Mouse (Mus musculus): ENCODE measurements around the gene Gimap8.
A peak's percentile ranks its signal among the peaks of the same experiment; 100 is the strongest.

Gimap8 gene

DNA sequence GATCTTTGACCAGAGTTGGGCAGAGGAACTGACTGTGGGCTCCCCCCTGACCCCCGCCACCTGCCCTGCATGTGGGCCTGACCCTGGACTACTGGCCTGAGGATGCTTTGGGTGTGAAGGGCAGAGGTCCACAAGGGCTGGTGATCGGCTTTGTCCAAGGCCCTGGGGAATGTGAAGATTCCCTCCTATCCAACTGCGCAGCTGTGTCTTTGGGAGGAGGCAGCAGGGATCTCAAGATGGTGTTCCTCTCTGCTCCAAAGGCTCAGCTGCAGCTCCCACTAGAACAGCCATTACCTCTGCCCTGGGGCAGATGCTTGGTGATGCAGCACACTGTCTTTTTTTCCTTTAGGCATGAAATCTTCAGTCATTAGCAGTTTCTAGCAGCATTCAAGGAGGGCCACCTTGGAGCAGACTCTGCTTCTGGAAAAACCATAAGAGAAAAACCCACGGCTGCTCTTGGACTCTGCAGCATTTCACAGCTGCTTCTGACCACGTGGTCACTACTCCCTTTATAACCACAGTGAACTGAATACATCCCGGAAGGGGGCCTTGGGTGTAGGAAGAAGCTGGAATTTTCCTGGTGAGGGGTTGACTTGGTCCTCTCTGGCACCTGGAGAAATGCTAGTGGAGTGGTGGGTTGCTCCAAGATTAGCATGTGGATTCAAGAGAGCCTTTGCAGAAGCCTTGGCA lies 9.1 kb upstream of the Gimap8 start:
- no peak for DNase-seq (ENCODE audit: low spot score in 2 of 2)

DNA sequence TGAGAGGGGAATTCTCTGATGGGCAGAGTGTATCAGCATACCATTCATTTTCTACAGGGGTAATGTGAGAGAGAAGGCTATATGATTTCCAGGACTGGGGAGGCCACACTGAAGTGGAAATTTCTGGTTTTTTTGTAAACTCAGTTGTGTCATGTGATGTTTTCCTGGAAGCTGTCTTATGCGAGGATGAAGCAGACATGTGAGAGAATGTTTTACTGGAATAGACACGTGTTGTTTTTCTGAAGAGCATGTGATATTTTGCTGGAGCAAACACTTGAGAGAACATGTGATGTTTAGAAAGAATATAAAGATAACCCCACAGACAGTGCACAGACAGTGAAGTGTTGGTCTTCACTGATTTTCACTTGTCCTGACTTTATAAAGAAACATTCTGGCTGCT lies 8.5 kb upstream of the Gimap8 start:
- DNase-seq (ENCODE audit: low spot score in 2 of 2): no peak

DNA sequence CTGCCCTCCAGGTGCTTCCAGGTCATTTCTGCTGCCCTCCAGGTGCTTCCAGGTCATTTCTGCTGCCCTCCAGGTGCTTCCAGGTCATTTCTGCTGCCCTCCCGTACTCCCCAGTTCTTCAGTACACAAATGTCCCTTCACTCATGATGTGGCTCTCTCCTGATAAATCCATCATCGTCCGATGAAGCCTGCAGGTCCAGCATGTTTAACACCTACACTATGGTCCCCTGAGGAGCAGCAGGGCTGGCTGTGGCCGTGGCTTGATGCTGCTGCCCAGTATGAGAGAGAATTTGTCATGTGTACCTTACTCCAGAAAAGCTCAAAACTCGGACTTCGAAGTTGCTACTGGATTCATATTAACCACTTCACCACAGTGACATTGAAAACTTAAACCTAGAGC lies 5.6 kb upstream of the Gimap8 start:
- no peak for DNase-seq (ENCODE audit: low spot score in 2 of 2)

DNA sequence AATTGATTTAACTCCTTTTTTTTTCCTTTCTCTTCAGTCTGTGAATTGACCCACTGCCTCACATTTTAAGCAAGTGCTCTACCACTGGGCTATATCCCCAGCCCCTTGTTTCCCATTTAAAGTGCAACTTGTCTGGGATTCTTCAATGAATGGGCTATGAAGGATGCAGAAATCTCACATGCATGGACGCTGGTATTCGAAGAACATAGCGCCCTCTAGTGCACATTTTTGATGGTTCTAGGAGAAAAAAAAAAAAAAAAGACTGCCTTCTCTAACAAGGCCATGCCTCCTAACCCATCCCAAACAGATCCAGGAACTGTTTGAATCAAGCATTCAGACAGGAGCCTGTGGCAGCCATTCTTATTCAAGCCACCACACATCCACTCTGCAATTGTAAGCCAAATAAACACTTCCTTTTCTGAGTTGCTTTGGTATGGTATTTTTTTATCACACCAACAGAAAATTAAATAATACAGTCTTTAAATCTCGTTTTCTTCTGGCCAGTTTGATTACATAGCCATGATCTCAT lies 4.2 kb upstream of the Gimap8 start:
- DNase-seq (ENCODE audit: low spot score in 2 of 2): no peak

DNA sequence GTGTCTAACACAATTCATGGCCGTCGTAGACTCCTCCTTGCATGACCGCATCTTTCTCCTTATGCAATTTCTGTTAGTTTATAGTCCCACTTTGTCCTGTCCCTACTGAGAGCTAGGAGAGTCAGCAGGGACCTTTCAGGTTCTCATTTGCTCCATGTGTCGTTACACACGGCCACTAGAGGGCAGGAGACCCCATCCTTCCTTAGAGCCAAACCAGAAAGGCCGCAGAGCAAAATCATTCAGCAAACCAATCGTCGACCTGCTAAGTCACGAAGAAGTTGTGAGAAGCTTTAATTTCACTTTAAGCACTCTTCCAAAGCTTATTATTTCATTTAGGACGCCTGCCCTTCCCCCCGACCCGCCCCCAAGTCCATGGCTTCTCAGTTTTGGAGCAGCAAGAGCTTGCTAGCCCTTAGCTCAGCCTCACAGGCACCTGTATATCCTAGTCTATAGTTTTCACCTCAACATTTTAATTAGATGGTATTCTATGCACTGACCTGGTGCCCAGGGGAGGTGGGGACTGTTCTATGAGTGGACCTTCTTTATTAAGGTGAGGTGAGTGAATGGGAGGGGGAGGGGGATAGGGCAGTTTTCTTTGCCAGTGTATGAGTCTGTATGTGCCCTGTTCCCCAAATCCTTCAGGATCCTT lies 1.2 kb upstream of the Gimap8 start:
- DNase-seq (ENCODE audit: low spot score in 2 of 2): peak in 1 of 2 experiments; percentile 65

DNA sequence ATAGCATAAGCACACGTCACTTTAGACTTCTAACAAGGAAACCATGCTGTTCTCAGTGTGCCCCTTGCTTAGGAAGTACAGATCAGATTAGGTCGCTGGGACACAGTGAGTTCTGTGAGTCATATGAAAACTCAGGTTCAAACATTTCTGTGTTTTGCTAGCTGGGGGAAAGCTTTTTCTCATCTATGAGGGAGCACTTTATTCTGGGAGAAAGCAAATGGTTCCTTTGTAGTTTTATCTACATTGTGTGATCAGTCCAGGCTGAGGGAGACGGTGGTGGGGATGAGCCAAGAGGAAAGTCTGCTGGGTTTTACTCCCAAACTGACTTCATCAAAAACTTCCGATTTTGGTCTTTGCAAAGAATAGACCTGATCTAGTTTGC lies 734 bp upstream of the Gimap8 start:
- no peak for DNase-seq (ENCODE audit: low spot score in 2 of 2)

DNA sequence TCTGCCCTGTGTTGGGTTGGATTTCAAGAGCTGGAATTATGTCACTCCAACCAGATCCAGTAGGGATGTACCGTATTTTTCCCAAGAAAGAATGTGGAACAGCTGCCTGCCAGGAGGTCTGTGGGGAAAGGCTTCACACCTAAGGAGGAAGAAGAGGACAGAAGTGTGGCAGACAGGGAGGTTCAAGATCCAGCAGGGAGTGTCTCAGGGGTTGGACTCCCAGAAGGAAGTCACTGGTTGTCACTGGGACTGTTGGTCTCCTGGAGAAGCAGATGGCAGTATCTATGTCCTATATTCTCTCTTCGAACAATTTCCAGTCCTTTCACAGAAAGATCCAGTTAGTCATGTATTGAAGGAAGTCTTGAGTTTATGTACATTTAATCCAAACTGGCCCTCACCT lies 577 bp downstream of the Gimap8 start:
- DNase-seq (ENCODE audit: low spot score in 2 of 2): no peak

DNA sequence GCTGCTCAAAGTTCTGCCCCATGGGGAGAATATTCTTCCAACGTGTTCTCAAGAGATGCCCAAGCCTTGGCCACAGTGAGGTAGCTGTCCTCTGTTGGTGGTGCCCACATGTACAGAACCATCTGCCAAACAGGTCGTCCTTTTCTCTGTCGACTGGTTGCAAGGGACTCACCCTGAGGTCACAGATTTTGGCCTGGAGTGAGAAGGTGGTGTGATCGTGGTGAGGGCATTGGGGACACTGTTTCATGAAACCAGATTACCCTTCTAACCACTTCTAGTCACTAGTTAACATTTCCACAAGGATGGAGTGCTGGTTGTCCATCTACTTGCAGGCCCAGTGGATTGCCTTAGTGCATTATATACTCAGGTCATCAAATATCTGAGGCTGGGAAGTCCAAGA lies 1.7 kb downstream of the Gimap8 start:
- no peak for DNase-seq (ENCODE audit: low spot score in 2 of 2)

DNA sequence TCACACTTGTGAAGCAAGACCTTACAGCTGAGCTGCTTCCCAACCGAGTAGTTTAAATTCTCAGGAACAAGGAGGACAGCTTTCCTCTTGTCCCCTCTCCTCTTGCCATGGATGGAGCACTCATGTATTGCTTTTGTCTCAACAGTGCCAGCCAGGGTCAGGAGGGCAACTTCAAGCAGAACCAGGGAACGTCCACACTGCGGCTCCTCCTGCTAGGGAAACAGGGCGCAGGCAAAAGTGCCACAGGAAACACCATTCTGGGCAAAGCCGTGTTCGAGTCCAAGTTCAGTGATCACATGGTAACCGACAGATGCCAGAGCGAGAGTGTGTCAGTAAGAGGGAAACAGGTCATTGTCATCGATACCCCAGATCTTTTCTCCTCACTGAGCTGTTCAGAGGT lies 3.0 kb downstream of the Gimap8 start:
- no peak for DNase-seq (ENCODE audit: low spot score in 2 of 2)

DNA sequence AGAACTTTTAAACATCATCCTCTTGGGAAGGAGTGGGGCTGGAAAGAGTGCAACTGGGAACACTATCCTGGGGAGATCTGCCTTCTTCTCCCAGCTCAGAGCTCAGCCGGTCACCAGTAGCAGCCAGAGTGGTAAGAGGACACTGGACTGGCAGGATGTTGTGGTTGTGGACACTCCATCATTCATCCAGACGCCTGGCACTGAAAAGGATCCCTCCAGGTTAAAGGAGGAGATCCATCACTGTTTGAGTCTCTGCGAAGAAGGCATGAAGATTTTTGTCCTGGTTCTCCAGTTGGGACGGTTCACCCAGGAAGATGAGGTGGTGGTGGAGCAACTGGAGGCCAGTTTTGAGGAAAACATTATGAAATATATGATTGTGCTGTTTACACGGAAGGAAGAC lies 11.7 kb downstream of the Gimap8 start:
- no peak for DNase-seq (ENCODE audit: low spot score in 2 of 2)

DNA sequence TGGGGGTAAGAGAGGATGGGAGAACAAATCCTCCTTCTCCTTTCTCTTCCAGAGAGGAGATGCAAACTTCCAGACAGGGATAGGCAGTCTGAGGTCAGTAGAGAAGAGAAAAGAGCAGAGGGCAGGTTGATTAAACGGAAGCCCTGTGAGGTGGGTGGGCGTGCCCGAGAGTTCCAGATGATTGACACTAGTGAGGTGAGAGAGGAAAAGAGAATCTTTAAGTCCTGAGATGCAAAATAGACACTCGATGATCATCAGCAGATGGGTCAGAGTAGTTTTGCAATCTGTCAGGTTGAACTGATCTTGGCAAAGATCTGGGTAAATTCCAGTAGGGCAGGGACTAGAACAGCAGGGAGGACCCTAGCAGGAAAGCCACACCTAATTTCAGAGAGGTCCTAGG lies 17.7 kb downstream of the Gimap8 start:
- DNase-seq (ENCODE audit: low spot score in 2 of 2): no peak

DNA sequence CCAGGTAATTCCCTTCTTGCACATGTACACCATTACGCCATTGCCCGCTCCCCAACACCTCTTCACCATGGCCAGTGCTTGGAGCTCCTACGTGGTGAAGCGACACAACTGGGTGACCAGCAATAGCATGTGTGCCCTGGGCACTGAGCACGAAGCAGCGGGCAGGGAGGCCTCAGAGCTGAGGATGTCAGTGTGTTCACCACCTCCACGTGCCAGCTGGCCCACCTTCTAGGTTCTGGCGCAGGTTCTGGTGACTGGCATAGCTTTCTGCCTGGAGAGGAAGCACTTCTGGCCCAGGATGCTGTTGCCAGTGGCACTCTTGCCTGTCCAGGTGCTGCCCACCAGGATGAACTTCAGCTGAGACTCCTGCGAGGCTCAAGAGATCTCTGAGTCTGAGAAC lies 18.4 kb downstream of the Gimap8 start:
- no peak for DNase-seq (ENCODE audit: low spot score in 2 of 2)

DNA sequence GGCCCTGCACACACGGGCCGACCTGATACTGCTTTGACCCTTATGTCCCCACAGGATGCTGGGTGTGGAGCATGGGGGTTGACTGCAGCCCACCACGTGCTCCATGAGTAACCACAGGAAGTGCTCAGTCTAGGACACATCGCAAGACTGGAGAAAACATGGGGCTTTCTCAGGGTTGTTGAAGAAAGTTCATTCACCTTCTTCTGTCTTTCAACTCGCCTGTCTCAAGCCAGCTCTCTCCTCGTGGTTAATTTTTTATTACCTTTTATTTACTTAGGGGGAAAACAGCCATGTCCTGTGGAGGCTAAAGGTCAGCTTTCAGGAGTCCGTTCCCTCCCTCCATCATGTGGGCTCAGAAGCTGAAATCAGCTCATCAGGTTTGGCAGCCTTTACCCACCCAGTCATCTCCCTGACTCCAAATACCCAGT lies 19.1 kb downstream of the Gimap8 start:
- DNase-seq (ENCODE audit: low spot score in 2 of 2): no peak

DNA sequence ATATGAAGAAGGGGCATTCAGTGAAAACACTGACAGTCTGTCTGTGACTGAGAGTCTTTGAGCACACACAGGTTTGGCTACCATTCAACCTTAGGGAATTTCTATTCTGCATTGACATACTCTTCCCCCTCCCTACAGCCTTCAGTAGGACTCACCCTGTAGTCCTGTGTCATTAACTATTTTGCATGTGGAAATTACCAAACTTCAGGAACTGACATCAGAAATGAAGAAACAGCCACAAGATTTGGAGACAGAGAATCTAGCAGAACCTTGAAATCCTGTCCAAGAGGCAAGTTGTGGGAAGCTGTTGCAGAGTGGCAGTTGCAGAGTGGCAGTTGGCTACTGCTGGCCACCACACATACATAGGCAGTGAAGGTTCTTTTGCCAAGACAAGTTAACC lies 21.0 kb downstream of the Gimap8 start:
- DNase-seq (ENCODE audit: low spot score in 2 of 2): no peak

DNA sequence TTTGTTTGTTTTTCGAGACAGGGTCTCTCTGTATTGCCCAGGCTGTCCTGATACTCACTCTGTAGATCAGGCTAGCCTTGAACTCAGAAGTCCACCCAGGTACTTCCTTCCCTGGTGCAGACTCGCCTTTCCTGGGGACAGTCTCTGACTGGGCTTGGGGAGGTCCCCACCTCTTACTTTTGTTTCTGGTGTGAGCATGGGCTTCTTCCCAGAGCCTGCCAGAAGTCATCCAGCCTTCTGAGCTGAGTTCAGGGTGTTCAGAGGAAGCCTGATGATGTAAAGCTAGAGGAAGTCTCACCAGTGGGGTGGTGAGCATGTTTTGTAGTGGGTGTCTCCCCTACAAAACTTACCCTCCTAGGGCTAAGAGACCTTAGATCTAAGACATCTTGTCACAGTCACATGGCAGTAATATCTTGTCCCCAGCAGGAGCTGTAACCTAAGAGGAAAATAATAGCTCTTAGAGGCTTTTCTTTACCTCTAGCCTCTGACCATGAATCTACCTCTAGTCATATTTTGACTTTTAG lies 22.5 kb downstream of the Gimap8 start:
- no peak for DNase-seq (ENCODE audit: low spot score in 2 of 2)

DNA sequence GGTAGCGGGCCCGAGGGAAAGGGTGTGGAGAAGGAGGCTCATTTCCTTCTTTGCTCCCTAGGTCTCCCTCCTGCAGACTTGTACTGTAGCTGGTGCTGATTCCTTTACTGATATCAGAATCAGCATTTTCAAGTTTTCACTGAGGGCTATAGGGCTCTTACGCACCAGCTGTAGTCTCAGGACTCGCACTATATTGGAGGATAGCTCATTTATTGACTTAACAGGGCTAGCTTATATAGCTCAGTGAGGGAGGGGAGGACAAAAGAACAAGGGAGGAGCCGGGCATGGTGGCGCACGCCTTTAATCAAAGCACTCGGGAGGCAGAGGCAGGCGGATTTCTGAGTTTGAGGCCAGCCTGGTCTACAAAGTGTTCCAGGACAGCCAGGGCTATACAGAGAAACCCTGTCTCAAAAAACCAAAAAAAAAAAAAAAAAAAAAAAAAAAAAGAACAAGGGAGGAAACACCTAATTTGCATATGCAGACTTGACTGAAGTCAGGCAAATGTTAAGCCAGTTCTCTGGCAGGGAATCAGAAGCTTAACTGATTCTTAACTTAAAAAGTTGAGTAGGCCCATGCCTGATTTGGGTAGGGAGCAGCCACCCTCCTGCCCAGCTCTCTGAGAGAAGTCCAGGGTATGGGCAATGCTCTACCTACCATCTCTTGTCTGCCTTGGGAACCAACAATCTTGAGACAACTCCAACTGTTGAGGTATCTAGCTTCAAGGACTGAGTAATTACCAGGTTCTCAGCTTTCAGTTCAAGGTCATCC lies 27.4 kb downstream of the Gimap8 start:
- no peak for DNase-seq (ENCODE audit: low spot score in 2 of 2)

DNA sequence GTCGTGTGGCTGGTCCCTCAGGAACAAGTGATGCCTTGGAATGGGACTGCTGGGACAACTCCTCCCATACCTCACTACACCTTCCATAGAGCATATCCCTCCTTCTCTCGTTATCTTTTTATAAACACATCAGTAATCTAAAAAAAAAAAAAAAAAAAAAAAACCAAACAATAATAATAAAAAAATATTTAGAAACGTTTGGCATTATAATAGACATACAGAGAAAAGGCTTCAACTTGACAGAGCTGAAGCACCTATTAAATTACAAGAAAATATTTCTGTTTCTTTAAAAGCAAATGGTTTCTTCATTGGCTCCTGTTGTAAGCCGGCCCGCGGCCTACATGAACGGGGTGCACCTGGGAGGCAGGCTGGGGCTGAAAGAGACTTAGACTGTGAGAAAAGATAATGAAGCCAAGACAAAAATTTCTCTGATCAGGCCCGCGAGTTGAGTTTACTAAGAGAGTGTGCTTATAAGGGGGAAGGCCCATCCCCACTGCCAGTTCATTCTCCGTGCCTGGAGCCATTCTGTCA lies 28.4 kb downstream of the Gimap8 start:
- DNase-seq (ENCODE audit: low spot score in 2 of 2): no peak

DNA sequence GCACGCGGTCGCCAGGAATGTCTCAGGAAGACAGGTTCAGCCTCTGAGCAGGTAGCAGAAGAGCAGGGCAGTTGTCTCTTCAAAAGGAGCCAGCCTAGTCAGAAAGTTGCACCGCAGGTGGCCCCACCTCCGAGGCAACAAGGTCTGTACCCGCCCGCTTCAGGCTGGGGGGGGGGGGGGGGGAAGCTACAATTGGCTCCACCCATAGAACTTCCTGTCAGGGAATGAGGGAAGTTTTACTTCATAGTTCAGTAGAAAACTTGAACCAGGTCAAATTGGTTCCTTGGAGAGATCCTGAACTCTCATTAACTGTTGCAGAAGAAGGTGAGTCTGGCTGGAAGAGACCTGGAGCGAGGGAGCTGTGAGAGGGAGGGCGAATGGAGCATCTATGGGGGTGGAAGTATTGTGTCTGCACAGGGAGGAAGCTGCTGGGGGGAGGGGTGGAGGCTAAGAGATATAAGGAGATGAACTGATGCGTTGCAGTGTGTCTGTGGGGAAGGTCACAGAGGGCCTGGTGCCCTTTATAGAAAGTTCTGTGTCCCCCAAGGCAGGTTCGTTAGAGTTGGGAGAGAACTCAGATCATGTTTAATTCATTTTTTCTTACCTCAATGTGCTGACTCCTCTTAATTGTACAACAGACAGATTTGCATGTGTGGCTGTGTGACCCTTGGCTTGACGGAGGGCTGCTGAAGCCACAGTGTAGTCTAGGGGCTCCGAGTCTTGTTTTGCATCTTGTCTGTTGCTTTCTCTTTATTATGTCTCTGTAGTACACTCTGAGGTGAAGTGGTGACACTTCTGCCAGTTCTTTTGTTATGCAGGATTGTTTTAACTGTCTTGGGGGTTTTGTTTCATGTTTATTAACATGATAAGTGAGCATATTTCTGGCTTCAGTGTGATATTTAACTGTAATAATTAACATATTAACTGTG lies 29.2 kb downstream of the Gimap8 start, which contains the start of gene Gimap9:
TSS of gene Gimap9 (plus strand) at position 199 of the 929 bp plus-strand sequence.
- DNase-seq (ENCODE audit: low spot score in 2 of 2): no peak

DNA sequence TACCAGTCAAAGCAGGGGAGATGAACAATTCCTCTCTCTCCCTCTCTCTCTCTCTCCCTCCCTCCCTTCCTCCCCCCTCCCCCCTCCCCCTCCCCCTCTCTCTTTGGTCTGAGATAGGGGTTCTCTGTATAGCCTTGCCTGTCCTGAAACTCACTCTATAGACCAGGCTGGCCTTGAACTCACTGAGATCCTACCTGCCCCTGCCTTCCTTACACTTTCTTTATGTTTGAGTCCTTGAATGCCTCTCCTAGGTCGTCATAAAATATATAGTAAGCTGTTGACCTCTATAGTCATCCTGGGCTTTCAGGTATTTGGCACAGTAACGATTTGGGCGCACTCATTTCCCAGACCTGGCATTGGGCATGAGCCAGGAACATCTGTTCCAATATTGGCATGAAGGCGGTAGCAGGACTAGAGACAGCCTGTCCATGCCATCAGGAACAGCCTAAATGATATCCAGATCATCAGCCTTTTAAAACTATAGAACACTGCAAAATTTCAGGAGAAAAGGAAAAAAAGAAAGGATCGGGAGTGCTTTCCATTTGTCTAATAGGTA lies 29.9 kb downstream of the Gimap8 start:
- no peak for DNase-seq (ENCODE audit: low spot score in 2 of 2)

DNA sequence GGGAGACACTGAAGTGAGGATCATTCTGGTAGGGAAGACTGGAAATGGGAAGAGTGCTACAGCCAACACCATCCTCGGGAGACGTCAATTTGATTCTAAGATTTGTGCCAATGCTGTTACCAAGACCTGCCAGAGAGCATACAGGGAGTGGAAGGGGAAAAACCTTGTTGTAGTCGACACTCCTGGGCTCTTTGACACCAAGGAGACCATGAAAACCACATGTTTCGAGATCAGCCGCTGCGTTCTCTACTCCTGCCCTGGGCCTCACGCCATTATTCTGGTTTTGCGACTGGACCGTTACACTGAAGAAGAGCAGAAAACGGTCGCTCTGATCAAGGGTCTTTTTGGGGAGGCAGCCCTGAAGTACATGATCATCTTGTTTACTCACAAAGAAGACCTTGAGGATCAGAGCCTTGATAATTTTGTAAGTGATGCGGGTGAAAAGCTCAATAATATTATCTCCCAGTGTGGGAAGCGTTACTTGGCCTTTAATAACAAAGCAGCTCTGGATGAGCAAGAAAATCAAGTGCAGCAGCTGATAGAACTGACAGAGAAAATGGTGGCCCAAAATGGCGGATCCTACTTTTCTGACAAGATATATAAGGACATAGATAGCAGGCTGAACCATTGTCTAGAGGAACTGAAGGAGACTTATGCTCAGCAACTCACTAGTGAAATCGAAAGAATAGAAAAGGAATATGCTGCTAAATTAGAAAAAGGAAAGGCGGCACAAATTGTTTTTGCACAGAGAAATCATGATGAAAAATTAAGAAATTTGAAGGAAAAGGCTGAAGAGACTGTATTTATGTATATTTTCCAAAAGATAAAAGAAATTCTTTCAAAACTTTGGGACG lies 30.7 kb downstream of the Gimap8 start:
- no peak for DNase-seq (ENCODE audit: low spot score in 2 of 2)
